Mouse (Mus musculus): ENCODE data around the gene Rcbtb1. TPM values are rescaled to one million over a fixed set of nuclear protein-coding genes. Genes with fewer than 3 reads are reported as not detected.
A peak's percentile ranks its signal among the peaks of the same experiment; 100 is the strongest.

Gene Rcbtb1
- polyA plus RNA-seq, 1 experiment from 2014 or later: 84.5 TPM

DNA sequence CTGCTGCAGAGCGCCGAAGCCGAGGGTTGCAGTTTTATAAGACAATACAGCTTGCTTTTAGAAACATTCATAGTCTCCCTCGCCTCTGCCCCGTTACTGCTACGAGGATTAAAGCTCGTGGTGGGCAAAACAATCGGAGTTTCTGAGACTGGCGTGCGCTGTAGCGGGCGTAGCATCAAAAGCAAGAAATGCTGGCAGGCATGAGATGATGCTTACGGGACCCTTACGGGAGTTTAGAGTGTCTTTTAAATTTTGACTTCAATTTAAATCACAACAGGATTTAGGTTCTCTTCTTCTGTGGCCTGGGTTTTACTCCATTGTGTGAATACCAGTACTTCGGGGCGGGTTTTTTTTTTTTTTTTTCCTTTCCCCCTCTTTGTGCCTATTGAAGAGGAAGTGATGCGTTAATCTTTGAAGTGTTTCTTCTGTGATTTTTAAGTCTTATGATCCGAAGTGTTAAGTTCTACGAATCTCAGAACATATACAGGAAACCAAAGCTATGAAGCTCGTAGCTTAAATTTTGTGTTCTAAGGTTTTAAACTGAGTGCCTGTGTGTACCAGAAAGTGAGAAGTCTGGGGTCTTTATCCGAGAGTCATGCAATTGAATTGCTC is 701 bp downstream of the Rcbtb1 start:
- H3K27ac ChIP-seq (ENCODE audit: low read depth): peak overlapping the region; percentile 97
- TF ChIP-seq CTCF (IDR thresholded peaks at IDR 0.05; ENCODE audit: low read depth): no peak
- peak overlapping the region; percentile 88 for H3K4me3 ChIP-seq (ENCODE audit: low read depth, low read length)
- H3K4me1 ChIP-seq (ENCODE audit: insufficient read depth): peaks cover 8% of the 10 kb centered on the region; the same call in 1 of the 2 replicates
- ATAC-seq (ENCODE audit: insufficient read depth) (no peak), DNase-seq (no peak)
- WGBS: under 1% methylated on average over 21 of the region's 21 CpGs
- peak overlapping the region; percentile 97 for H3K9ac ChIP-seq
- no peaks in the 10 kb centered on the region for H3K9me3 ChIP-seq (ENCODE audit: low read depth, low read length)
- H3K4me2 ChIP-seq: peak overlapping the region; percentile 85
- no peaks in the 10 kb centered on the region for H3K36me3 ChIP-seq (ENCODE audit: insufficient read depth)
- H3K27me3 ChIP-seq (ENCODE audit: insufficient read depth, low read length): no peaks in the 10 kb centered on the region

DNA sequence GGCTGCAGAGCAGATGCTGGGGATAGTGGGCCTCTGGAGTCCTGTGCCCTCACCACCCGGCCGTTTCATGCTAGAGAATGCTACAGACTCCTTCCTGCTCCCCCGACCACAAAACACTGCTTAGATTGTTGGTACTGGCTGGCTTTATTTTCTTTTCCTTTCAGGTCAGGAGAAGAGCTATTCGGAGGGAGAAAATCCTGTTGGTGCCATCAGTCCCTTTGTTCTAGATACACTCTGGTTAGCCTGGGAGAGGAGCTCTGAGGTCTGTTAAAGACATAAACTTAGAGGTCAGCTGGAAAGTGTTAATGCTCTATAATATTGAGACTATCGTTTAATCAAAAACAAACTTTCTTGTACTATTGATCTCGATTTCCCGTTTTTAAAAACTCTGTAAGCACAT is 4.5 kb downstream of the Rcbtb1 start:
- no peak overlapping the region for H3K9ac ChIP-seq
- no peak overlapping the region for H3K4me3 ChIP-seq (ENCODE audit: low read depth, low read length)
- no peak overlapping the region for H3K4me2 ChIP-seq
- H3K4me1 ChIP-seq (ENCODE audit: insufficient read depth): peaks cover 8% of the 10 kb centered on the region; the same call in 1 of the 2 replicates
- ATAC-seq (ENCODE audit: insufficient read depth) (no peak), DNase-seq (no peak)
- H3K36me3 ChIP-seq (ENCODE audit: insufficient read depth): no peaks in the 10 kb centered on the region
- H3K9me3 ChIP-seq (ENCODE audit: low read depth, low read length): no peaks in the 10 kb centered on the region
- no peaks in the 10 kb centered on the region for H3K27me3 ChIP-seq (ENCODE audit: insufficient read depth, low read length)
- no peak for TF ChIP-seq CTCF (IDR thresholded peaks at IDR 0.05; ENCODE audit: low read depth)
- H3K27ac ChIP-seq (ENCODE audit: low read depth): no peak overlapping the region
- 29% methylated on average over 7 of the region's 7 CpGs for WGBS

DNA sequence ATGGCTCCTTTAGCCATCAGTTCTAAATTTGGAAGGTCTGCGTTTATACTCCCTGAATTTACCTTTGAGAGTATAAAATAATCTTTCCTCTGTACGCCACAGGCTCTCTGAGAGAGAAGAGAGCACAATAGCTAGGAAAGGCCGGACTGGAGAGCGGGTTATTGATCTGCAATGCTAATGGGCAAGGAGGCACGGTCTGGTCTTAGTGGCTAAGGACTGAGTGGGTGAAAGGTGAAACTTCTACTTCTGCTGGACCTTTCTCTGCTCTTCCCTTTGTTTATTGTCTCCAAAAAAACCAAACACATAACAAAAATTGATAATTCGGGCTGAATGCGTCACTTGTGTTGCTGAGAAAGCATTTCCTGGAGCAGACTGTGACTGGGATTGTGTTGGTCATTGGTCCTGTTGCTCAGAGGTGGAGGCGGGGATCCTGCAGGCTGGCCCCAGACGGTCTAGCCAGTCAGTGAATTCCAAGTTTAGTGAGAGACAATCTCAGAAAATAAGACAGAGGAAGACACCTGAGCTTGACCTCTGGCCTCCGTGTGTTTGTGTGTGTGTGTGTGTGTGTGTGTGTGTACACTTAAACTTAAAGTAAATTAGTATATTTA is 5.1 kb downstream of the Rcbtb1 start:
- TF ChIP-seq CTCF (IDR thresholded peaks at IDR 0.05; ENCODE audit: low read depth): no peak
- ATAC-seq (ENCODE audit: insufficient read depth): no peak
- Histone ChIP-seq H3K9ac (no peak overlapping the region), H3K4me3 (ENCODE audit: low read depth, low read length) (no peak overlapping the region), H3K9me3 (ENCODE audit: low read depth, low read length) (no peaks in the 10 kb centered on the region), H3K4me1 (ENCODE audit: insufficient read depth) (peaks cover 8% of the 10 kb centered on the region; the same call in 1 of the 2 replicates), H3K27me3 (ENCODE audit: insufficient read depth, low read length) (no peaks in the 10 kb centered on the region), H3K4me2 (no peak overlapping the region), H3K36me3 (ENCODE audit: insufficient read depth) (0 out of 2 replicates have a peak, but pooled peaks cover 2% of the 10 kb centered on the region), H3K27ac (ENCODE audit: low read depth) (no peak overlapping the region)
- no peak for DNase-seq
- 63% methylated on average over 10 of the region's 10 CpGs for WGBS

DNA sequence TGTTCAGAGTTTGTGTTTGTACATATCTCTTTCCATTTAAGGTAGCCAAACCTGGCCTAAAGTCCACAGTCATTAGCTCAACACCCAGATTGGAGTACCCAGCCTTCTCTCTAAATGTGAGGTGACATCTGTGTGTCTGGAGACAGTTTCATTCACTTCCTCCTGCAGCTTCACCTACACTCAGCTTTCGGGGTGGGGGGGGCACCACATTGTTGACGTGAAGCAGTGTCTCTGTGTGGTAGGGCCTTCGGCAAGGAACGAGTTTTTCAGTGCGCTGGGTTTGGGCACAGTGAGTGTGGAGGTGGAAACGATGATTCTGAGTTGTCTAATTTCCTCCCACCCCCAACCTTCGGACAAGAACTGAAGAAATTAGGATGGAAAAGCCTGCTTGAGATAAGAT is 8.0 kb downstream of the Rcbtb1 start:
- Histone ChIP-seq H3K9me3 (ENCODE audit: low read depth, low read length) (no peaks in the 10 kb centered on the region), H3K36me3 (ENCODE audit: insufficient read depth) (peaks cover 17% of the 10 kb centered on the region), H3K9ac (no peak overlapping the region), H3K27ac (ENCODE audit: low read depth) (no peak overlapping the region), H3K4me3 (ENCODE audit: low read depth, low read length) (no peak overlapping the region), H3K27me3 (ENCODE audit: insufficient read depth, low read length) (no peaks in the 10 kb centered on the region), H3K4me2 (no peak overlapping the region), H3K4me1 (ENCODE audit: insufficient read depth) (0 out of 2 replicates have a peak, but pooled peaks cover 3% of the 10 kb centered on the region)
- no peak for DNase-seq
- TF ChIP-seq CTCF (IDR thresholded peaks at IDR 0.05; ENCODE audit: low read depth): no peak
- ATAC-seq (ENCODE audit: insufficient read depth): no peak
- WGBS: 76% methylated on average over 7 of the region's 7 CpGs

DNA sequence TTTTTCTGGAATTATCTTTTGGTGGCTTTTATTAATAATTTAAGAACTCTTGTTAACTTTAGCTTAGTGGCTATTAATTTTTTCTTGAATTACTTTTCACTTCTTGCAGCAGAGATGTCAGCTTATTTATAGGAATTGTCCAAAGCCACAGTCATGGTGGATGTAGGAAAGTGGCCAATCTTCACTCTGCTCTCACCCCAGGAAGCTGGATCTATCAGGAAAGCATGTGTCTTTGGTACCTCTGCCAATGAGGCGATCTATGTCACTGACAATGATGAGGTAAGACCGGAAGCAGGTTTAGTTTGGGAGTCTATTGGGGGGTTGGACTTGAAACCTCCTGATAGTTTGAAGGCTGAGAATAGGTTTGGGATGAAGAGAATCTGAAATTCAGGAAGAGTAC is 8.8 kb downstream of the Rcbtb1 start:
- no peak for ATAC-seq (ENCODE audit: insufficient read depth)
- H3K4me2 ChIP-seq: no peak overlapping the region
- H3K4me3 ChIP-seq (ENCODE audit: low read depth, low read length): no peak overlapping the region
- TF ChIP-seq CTCF (IDR thresholded peaks at IDR 0.05; ENCODE audit: low read depth): no peak
- no peaks in the 10 kb centered on the region for H3K9me3 ChIP-seq (ENCODE audit: low read depth, low read length)
- DNase-seq: no peak
- 91% methylated on average over 2 of the region's 2 CpGs for WGBS
- H3K27me3 ChIP-seq (ENCODE audit: insufficient read depth, low read length): no peaks in the 10 kb centered on the region
- H3K4me1 ChIP-seq (ENCODE audit: insufficient read depth): no peaks in the 10 kb centered on the region
- H3K9ac ChIP-seq: no peak overlapping the region
- H3K36me3 ChIP-seq (ENCODE audit: insufficient read depth): peaks cover 25% of the 10 kb centered on the region
- H3K27ac ChIP-seq (ENCODE audit: low read depth): no peak overlapping the region

DNA sequence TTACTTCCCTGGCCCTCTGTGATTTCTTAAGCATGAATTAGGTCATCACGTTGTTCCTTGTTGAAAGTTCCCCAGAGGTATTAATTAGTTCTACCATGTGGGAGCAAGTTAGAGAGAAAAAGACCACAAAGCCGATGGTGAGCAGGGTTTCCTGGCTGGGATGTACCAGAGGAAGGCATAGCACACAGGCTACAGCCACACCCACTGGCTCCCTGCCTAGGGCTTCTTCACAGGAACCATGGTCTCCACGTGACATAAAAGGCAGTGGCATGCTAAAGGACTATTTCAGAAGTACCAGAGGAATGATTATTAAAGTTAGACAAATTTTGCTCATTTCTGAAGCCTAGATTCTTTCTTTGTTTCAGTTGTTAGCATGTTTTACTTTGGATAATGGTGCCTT is 18.2 kb downstream of the Rcbtb1 start:
- Histone ChIP-seq H3K4me2 (no peak overlapping the region), H3K9me3 (ENCODE audit: low read depth, low read length) (no peaks in the 10 kb centered on the region), H3K36me3 (ENCODE audit: insufficient read depth) (peaks cover 72% of the 10 kb centered on the region), H3K4me1 (ENCODE audit: insufficient read depth) (no peaks in the 10 kb centered on the region), H3K4me3 (ENCODE audit: low read depth, low read length) (no peak overlapping the region), H3K9ac (no peak overlapping the region), H3K27ac (ENCODE audit: low read depth) (no peak overlapping the region), H3K27me3 (ENCODE audit: insufficient read depth, low read length) (no peaks in the 10 kb centered on the region)
- ATAC-seq (ENCODE audit: insufficient read depth) (no peak), DNase-seq (no peak)
- no peak for TF ChIP-seq CTCF (IDR thresholded peaks at IDR 0.05; ENCODE audit: low read depth)
- WGBS: 81% methylated on average over 3 of the region's 3 CpGs

DNA sequence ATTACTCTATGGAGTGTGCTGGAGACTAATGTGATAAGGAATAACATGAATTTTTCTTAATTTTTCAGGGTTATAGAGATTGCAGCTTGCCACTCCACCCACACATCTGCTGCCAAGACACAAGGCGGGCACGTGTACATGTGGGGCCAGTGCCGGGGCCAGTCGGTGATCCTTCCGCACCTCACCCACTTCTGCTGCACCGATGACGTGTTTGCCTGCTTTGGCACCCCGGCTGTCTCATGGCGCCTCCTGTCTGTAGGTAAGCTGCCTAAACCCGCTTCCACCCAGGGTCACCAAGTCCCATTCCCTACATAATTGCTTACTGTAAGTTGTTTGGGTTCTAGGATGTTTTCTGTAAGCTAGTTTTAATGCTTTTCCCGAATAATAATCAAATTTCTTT is 25.2 kb downstream of the Rcbtb1 start:
- TF ChIP-seq CTCF (IDR thresholded peaks at IDR 0.05; ENCODE audit: low read depth): no peak
- Histone ChIP-seq H3K9ac (no peak overlapping the region), H3K4me1 (ENCODE audit: insufficient read depth) (no peaks in the 10 kb centered on the region), H3K27ac (ENCODE audit: low read depth) (no peak overlapping the region), H3K27me3 (ENCODE audit: insufficient read depth, low read length) (no peaks in the 10 kb centered on the region), H3K4me2 (no peak overlapping the region), H3K36me3 (ENCODE audit: insufficient read depth) (peaks cover 87% of the 10 kb centered on the region), H3K9me3 (ENCODE audit: low read depth, low read length) (no peaks in the 10 kb centered on the region), H3K4me3 (ENCODE audit: low read depth, low read length) (no peak overlapping the region)
- ATAC-seq (ENCODE audit: insufficient read depth): no peak
- 94% methylated on average over 11 of the region's 11 CpGs for WGBS
- no peak for DNase-seq

All from lung, embryonic 14.5 days (tissue).